Mouse (Mus musculus): ENCODE data around the gene Slc2a2.

Gene Slc2a2

GRCm38 (mm10) chr3:28734712-28735111 is 37.0 kb downstream of the Slc2a2 start:
- peak; percentile 48 for DNase-seq (ENCODE audit: low read depth)

DNA sequence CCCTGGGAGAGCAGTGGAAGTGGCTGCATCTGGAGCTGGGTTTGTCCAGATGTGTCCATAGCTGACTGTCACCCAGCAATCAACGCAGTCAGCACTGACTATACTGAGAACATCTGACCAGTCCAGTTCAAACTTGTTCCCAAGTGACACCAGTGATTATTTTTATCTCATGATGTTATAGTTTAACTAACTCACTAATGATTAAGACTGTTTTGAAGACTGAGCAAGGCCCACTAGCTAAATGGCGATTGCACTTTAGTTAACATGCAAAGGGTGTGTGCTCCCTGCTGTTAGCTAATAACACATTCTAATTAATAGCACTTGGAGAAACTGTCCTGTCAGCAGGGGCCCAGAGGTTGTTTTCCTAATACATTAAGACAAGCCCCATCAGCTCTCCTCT is 39.3 kb downstream of the Slc2a2 start:
- no peak for DNase-seq (ENCODE audit: low read depth)

GRCm38 (mm10) chr3:28740353-28740752 is 42.6 kb downstream of the Slc2a2 start:
- no peak for DNase-seq (ENCODE audit: low read depth)

DNA sequence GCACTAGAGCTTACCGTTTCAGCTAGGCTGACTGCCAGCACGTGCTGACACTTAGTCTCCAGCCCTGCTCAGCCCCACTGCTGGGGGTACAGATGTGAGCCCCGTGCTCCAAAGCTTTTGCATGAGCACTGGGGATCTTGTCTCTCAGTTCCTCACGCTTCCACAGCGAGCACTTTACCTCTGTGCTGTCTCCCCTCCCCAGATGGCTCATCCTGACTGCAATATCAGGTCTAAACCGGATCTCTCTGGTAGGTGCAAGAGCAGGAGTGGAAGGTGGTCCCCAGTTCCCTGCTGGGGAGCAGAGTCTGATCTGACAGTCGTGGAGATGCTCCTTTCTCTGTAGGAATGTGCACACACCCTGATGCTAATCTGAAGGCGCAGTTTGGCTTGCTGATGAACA is 45.5 kb downstream of the Slc2a2 start:
- DNase-seq (ENCODE audit: low read depth) = no peak

DNA sequence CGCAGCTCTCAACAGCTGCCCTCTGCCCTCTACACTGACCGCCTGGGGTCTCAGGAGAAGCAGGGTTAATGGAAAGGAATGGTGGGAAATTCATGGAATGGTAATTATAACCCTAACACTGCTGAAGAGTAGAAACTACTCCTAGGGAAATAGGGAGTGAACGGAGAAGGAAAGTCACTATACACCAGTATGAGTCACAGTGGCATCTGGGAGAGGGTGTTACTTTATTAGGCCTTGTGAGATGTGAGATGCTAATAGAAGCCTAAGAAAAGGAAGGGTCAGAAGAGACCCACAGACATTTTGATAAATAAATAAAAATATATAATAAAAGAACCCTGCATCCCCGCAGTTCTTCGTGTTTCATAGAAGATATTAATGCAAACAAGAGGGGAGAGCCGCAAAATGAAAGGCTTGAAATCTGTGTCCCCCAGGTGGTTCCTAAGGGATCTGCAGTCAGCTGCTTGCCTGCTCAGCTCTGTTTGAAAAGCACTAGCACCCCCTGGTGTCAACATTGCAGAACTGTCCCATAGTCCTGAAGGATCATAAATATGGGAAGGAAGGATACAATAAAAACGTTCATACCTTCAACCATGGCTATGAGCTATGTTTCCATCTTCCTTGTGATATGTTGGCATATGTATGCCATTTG is 48.3 kb downstream of the Slc2a2 start:
- peak; percentile 93 for DNase-seq (ENCODE audit: low read depth)

DNA sequence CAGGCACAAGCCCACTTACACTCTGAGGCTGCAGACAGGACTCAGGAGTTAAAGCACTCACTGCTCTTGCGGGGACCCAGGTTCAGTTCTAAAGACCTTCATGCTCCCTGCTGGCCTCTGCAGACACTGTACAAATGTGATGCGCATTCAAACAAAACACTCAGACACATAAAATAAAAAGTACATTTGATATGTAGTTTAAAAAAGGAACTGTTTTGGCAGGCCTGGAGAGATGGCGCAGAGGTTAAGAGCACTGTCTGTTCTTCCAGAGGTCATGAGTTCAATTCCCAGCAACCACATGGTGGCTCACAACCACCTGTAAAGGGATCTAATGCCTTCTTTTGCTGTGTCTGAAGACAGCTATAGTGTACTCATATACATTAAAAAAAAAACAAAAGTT is 50.4 kb downstream of the Slc2a2 start:
- no peak for DNase-seq (ENCODE audit: low read depth)

GRCm38 (mm10) chr3:28748956-28749355 is 51.3 kb downstream of the Slc2a2 start:
- DNase-seq (ENCODE audit: low read depth) = no peak

DNA sequence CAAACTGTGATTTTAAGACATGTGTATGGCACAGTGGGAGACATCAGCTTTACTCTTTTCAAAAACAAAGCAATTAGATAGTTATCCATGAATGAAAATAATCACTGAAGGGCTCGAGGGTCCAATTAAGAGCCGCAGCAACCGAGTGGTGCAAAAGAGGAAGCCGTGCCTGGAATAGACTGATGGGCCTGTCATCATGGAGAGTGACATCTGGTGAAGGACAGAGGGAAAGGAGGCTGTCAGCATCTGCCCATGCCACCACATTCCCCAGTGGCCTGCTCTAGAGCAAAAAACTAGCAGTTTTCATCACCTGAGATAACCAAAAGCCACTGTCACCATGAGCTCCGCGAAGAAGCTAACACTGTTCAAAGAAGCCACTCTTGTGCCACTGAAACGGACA is 57.8 kb downstream of the Slc2a2 start:
- no peak for DNase-seq (ENCODE audit: low read depth)

DNA sequence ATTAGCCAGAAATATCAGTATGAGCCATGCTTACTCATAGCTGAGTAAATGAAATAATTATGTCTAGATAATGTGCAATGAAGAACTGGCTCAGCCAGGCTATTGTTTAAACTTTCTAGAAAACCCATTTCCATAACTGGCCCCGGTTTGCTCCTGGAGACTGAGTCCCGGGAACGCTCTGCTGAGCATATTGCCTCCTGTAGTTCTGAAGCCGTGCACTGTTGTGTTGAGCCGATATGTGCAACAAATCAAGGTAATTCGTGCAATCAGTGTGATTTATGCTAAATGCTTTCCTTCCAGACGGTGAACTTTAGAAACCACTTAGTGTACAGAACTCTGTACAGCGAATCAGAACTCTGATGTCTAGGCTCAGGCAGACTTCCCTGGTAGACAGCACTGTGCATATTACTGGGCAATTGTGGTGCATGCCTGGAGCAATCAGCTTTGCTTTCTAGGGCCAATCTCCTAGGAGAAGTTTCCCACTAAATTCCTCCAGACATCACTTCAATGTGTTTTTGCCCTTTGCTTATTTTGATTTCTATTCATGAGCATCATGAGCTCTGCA is 63.6 kb downstream of the Slc2a2 start:
- DNase-seq (ENCODE audit: low read depth) = peak; percentile 17

- no peak for DNase-seq (ENCODE audit: low read depth)
Observed at GRCm38 (mm10) chr3:28766935-28767334, 69.2 kb downstream of the Slc2a2 start.

GRCm38 (mm10) chr3:28768222-28768621 is 70.5 kb downstream of the Slc2a2 start:
- no peak for DNase-seq (ENCODE audit: low read depth)

- DNase-seq (ENCODE audit: low read depth) = peak; percentile 16
Observed at GRCm38 (mm10) chr3:28772919-28773318, 75.2 kb downstream of the Slc2a2 start.

DNA sequence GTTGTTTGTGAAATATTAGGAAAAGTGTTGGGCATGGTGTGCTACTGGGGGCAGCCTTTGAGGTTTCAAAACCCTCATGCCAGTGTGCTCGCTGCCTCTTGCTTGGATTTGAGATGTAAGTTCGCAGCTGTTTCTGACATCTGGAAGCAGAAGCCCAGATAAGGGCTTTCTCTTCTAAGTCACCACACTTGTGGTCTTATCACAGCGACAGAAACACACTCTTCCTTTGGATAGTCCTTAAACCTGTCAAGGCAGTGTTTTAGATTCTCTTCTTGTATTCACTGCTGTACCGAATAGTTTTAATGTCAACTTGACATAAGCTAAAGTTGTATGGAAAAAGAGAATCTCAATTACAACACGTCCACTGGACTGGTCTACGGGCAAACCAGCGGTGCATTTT is 77.7 kb downstream of the Slc2a2 start:
- DNase-seq (ENCODE audit: low read depth) = no peak

DNA sequence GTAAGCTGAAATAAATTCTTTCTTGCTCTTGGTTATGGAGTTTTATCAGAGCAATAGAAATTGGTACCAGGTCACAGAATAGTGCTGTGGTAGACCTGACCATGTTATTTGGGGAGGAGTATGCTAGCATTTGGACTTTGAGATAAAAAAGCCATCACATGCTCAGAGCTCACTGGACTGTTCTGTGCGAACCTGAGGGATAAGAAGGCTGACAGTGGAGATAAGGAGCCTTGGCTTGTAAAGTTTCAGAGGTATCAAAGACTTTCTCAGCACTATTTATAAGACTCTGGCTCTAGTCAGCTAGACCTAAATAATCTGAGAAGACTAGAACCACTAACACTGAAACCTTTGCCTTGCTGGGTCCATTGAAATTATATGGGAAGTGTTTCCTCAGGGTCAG is 78.3 kb downstream of the Slc2a2 start:
- DNase-seq (ENCODE audit: low read depth) = no peak

DNA sequence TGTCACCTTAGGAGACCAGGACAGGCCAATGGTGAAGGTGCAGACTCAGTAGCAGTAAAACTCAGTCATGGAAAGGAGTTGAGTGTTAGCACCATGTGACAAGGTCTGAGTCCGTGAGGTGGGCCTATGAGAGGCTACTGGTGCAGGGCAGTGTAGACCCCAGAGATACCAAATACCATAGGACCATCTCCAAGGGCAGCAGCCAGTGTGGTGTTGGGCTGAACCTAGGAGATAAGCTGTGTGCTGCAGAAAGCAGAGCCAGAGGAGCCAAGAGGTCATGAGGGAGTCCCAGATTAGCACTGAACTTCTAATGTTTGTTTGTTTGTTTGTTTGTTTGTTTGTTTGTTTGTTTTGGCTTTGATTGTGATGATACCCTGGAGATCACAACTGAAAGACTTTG is 78.8 kb downstream of the Slc2a2 start:
- DNase-seq (ENCODE audit: low read depth) = no peak

GRCm38 (mm10) chr3:28780511-28780910 is 82.8 kb downstream of the Slc2a2 start:
- DNase-seq (ENCODE audit: low read depth) = no peak

Data from NIH3T3 (cell line).